Mouse (Mus musculus) gastrocnemius, adult 8-10 months (tissue): Measurements from ENCODE around the gene Tubb4a. TPM values are rescaled to one million over a fixed set of nuclear protein-coding genes. Genes with fewer than 3 reads are reported as not detected.

Experiments used
- DNase-seq, 2 experiments: peaks; one replicate each; pipeline ENCODE4 v3.0.0; 2022; ENCODE audit warnings: low spot score in 2 of 2
- total RNA-seq, 4 experiments: library from RNA; stranded (reverse); gene quantifications; 2 replicates each; pipeline ENCODE4 v1.2.4; 2022

Tubb4a gene
- total RNA-seq, 4 experiments from 2014 or later, result 0.53 to 0.88 (median 0.64) TPM

GRCm38 (mm10) chr17:57102276-57102675, 14.7 kb upstream of the Tubb4a start:
- no peak for DNase-seq

GRCm38 (mm10) chr17:57099629-57100325, 12.2 kb upstream of the Tubb4a start:
- no peak for DNase-seq

- DNase-seq, result no peak
Measured at GRCm38 (mm10) chr17:57098321-57098720, 10.7 kb upstream of the Tubb4a start.

- peak; percentile 60 to 64 for DNase-seq
Measured at GRCm38 (mm10) chr17:57096623-57096920, 9.0 kb upstream of the Tubb4a start.

- peak; percentile 33 to 34 for DNase-seq
Measured at GRCm38 (mm10) chr17:57095855-57096622, 8.5 kb upstream of the Tubb4a start.

- no peak for DNase-seq
Measured at GRCm38 (mm10) chr17:57094222-57094621, 6.6 kb upstream of the Tubb4a start.

GRCm38 (mm10) chr17:57085970-57086757, 1.4 kb downstream of the Tubb4a start:
- DNase-seq, result no peak

GRCm38 (mm10) chr17:57082481-57082880, 5.1 kb downstream of the Tubb4a start:
- no peak for DNase-seq

- DNase-seq, result no peak
Measured at GRCm38 (mm10) chr17:57081234-57081842, 6.2 kb downstream of the Tubb4a start.

- no peak for DNase-seq
Measured at GRCm38 (mm10) chr17:57079919-57080318, 7.7 kb downstream of the Tubb4a start.

- no peak for DNase-seq
Measured at GRCm38 (mm10) chr17:57078336-57078735, 9.2 kb downstream of the Tubb4a start, which contains the start of gene Dennd1c. Gene Dennd1c (minus strand): TSS chr17:57078514.

- DNase-seq, result no peak
Measured at GRCm38 (mm10) chr17:57076916-57077315, 10.7 kb downstream of the Tubb4a start.

- no peak for DNase-seq
Measured at GRCm38 (mm10) chr17:57070699-57071098, 16.9 kb downstream of the Tubb4a start.

GRCm38 (mm10) chr17:57070272-57070671, 17.3 kb downstream of the Tubb4a start:
- no peak for DNase-seq

- no peak for DNase-seq
Measured at GRCm38 (mm10) chr17:57066908-57067307, 20.7 kb downstream of the Tubb4a start.

- no peak for DNase-seq
Measured at GRCm38 (mm10) chr17:57063031-57063430, 24.6 kb downstream of the Tubb4a start.

GRCm38 (mm10) chr17:57062548-57062947, 25.0 kb downstream of the Tubb4a start:
- DNase-seq, result no peak

GRCm38 (mm10) chr17:57062011-57062521, 25.5 kb downstream of the Tubb4a start:
- DNase-seq, result no peak

- DNase-seq, result no peak
Measured at GRCm38 (mm10) chr17:57061069-57061468, 26.5 kb downstream of the Tubb4a start.

- DNase-seq, result peak; percentile 93
Measured at GRCm38 (mm10) chr17:57060231-57060801, 27.3 kb downstream of the Tubb4a start.

- peak; percentile 32 to 62 for DNase-seq
Measured at GRCm38 (mm10) chr17:57059486-57059977, 28.1 kb downstream of the Tubb4a start, which contains the start of gene Slc25a23. Gene Slc25a23 (minus strand): TSS chr17:57059863.
